Mouse (Mus musculus) heart, postnatal 4 days (tissue): ENCODE measurements at regions not wholly inside any gene's neighbourhood (a gene's known extent, or its start where the extent isn't known, plus 50 kb on each side); places are given as distances from the start of the nearest gene placed in this dataset.

Experiments used
- DNase-seq: peaks from one replicate; pipeline ENCODE4 v3.0.0; 2021

DNA sequence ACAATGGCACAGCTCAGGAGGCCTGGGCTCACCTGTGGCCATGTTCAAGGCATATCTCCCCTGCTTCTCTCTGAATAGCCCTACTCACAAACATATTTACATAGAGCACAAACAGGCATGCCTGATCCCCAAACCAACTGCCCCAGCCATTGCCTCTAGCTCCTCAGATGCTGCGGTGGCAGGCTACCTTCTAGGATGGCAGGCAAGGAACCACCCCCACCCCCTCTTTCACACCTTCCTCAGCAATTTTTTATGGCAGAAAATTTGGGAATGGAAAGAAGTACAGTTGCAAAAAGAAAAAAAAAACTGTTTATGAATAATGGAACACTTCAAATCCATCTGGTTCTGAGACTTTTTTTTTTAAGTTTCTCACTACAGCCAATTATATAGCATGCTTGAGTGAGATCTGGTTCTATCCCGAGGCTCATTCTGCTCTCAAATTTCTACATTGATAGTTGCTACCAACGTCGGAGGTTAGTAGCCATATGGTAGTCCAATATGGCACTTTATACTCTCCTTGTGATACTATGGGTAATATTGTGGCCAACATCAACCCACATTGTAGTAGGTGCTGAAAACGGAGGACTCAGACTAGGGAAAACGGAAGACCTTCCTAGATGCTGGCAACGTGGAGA lies 136.8 kb upstream of the Gm10295 start:
- no peak for DNase-seq

- no peak for DNase-seq
Observed at GRCm38 (mm10) chr7:71475383-71475782, 124.1 kb upstream of the Gm10295 start.

- DNase-seq = peak; percentile 6
Observed at GRCm38 (mm10) chr7:71472384-71473141, 121.3 kb upstream of the Gm10295 start.

GRCm38 (mm10) chr7:71471658-71472383 lies 120.5 kb upstream of the Gm10295 start:
- DNase-seq = peak; percentile 43

- no peak for DNase-seq
Observed at GRCm38 (mm10) chr7:71471319-71471657, 120.0 kb upstream of the Gm10295 start.

DNA sequence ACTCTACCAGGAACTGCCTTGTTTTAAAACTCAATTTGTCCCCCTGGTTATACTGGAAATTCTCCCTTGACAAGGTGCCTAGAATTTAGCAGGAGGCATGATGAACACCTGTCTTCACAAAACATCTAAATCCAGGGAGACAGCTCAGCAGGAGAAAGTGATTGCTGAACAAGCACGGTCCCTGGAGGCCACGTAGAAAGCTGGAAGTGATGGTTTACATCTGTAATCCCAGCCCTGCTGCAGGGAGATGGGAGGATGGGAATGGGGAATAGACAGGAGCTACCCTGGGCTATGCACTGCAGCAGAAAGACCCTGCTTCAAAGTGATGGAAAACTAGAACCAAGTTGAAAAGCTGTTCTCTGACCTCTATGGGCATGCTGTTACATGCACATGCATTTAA lies 119.1 kb upstream of the Gm10295 start:
- no peak for DNase-seq

- no peak for DNase-seq
Observed at GRCm38 (mm10) chr7:71469951-71470350, 118.7 kb upstream of the Gm10295 start.

DNA sequence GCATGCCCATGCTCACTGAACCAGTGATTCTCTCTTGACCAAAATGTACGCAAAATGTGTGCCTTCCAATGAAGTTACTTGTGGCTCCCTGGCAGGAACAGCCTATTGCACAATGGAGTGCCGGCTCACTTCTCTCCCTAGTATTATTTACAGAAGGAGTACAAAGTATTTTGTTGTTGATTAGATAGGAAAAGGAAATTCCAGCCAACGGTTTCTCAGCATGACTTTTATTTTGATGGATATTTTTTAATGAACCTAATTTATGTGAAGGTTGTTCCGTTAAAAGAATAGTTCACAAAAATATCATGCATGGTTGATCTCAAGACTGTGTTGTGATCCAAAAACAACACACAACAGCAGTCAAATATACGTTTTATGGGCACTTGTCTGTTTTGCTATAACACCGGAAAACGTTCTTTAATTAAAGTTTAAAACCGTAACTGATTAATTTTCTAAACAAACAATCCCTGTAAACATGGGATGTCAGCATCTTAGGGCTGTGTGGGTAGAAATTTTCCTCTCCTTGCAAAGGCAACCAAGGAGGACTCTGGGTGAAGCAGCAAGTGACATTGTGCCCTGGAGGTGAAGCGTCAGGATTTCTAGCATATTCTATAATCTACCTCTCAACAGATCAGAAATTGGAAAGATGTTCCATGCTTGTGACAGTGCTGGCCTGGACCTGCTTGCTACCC lies 116.3 kb upstream of the Gm10295 start:
- no peak for DNase-seq

- no peak for DNase-seq
Observed at GRCm38 (mm10) chr7:71464127-71464526, 112.8 kb upstream of the Gm10295 start.

DNA sequence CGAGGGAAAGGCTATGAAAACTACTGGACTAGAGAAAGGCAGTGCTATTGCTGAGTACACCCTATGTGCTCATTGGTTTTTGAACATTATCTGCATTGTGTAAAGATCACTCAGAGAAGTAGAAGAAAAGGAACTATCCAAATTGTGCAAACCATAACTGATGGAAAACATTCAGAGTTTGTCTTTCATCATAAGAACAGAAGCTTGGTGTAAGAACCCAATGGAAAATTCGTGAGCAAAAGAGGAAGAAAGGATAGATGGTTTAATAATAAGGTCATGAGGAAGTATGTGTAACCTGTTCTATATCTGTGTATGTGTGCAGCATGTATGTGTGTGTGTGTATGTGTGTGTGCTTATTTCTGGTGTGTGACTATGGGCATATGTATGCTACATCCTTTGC lies 112.3 kb upstream of the Gm10295 start:
- DNase-seq = no peak

DNA sequence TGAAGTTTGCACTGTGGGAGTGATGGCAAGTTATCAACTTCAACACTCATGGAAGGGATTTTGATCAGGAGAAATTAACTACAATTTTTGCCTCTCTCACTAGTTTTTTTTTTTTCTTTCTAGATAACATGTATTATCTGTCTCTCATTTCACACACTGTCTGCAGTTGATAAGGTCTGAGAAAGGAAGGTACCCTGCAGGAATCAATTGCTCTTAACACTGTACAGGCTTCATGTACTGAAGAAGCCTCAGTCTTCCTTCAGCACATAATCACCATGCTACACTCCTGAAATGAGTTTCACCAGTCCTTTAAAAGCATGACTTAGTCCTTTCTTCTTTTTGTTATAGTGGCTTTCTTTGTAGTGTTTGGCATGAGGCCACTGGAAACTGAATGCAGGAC lies 108.5 kb upstream of the Gm10295 start:
- DNase-seq = no peak

- DNase-seq = no peak
Observed at GRCm38 (mm10) chr7:71458104-71458754, 106.9 kb upstream of the Gm10295 start.

DNA sequence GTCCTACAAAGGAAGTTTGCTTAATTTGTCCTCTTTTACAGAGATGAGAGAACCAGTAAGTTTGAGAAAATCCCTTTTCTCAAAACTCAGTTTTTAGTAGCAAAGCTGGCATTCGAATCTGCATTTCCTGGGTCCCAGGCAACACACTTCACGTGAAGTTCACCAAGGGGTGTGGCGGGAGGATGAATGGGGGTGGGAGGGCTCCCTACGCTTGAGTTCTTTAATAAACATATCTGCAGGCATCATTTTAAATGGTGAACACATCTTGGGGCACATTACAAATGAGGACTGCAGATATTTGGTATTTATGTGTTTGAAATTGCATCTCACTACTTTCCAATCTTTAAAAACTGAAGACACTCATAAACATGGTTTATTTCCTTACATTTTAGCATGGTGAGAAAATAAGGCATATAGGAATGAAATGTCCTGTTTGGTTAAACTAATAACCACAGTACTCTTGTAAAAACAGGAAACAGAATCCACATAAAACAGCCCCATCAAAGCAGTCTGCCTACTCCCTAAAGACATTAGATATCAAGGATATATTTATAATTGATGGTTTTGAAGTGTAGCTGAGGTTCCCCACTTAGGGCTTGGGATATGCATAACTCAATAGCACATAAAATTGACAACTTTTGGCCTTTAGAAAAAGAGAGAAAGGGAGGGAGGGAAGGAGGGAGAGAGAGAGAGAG lies 106.3 kb upstream of the Gm10295 start:
- no peak for DNase-seq

DNA sequence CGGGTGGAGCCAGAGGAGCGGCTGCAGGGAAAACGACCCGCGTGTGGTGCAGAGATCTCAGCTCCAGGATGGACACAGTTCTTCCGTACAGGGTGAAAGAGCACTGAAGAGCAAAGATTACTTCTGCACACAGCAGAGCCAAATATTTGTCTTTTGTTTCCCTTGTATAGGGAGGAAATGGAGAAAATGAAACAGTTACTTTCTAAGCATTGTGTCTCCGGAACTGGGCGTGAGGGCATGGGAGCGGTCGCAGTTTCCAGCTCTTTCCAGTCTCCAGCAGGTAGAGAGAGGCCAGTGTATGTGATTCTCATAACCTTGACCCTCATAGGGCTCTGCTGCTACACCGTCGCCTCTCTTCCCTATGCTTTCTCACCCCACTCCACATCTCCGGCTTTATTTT lies 105.1 kb upstream of the Gm10295 start:
- no peak for DNase-seq

DNA sequence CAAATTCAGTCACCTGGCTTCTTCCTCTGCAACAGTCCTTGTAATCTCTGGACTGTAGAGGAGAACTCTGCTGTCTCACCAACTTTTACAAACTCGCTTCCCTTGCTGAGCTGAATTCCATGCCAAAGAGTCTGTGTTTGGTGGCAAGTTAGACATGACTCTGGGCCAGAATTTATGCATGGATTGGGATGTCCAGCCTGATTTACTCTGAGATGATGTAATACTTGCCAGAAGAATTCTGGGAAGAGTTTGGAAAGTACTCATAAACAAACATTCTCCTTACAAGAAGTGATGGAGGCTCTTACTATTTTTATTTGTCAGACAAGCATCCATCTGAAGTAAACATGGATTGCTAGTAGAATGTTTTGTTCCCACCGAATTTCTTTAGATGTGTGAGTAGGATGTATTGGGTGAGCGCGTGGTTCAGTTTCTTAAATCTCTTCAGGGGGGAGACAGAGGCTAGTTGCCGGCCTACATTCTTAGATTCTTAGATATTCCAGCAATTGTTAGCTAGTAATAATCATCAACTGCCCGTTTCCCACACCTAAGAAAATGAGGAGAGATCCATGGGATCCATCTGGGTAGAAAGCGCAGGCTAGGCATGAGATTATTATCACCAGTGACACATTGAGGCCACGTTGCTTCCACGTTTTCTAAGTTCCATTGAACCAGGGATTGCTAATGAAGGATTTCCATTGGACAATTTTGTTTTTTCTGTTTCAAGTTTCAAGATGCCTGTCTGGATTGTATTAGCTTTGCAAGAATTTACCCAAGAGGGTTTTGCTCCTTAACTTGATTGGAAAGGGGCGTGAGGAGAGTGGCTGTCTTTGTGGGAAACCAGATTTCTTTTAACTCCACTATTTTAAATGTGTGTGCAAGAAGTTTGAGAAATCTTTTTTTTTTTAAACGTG lies 89.3 kb upstream of the Gm10295 start:
- DNase-seq = no peak

DNA sequence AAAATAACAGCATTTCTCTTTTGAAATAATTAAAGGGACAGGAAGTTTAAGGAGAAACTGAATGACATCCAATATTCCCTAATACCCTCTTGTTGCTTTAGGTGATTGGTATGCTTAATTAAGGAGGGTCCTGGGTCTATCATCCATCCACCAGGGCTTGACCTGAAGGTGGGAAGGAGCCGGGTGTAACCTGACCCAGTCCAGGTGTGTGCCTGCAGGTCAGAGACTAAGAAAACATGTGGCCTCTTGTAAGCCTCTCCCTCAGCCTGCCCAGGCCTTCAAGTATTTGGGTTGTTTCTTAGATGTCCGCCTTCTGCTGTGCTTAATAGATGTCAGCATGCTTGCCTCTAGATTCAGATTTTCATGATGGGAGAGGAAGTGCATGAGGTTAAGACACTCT lies 74.7 kb upstream of the Gm10295 start:
- no peak for DNase-seq

GRCm38 (mm10) chr7:71419261-71419660 lies 68.0 kb upstream of the Gm10295 start:
- no peak for DNase-seq

DNA sequence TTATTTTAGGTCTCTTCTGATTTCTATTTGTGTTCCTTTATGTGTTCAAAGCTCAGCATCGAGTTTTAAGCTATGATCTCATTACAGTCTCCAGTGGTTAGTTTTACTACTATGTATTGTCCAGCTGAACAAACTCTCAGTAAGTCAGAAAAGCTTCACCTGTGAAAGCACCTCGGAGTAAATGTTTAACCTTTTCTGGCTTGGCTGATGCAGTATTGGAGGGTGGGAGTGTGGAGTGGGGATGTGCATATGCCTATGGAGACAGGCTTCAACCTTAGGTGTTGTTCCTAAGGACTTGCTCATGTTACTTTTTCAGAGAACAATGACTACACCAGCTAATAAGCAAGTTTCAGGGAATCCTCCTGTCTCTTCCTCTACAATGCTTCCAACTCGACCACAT lies 67.6 kb upstream of the Gm10295 start:
- no peak for DNase-seq

DNA sequence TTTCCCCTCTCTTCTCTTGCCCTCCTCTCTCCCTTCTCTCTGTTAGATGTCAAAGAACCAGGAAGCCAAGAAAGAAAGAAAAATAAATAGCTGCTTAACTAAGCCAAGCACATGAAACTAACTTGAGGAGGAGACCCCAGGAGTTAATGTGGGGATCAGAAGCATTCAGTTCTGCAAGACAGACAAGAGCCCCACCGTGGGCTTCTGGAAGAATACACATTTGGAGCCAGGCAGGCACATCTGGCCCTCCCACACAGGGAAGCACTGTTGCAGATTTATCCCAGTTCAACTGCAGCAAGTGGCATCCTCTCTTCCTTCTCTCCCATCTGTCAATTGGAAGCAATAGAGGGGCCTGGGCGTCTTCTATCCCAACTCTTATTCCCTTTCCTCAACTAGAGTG lies 63.5 kb upstream of the Gm10295 start:
- no peak for DNase-seq

GRCm38 (mm10) chr7:71413121-71413520 lies 61.8 kb upstream of the Gm10295 start:
- no peak for DNase-seq

DNA sequence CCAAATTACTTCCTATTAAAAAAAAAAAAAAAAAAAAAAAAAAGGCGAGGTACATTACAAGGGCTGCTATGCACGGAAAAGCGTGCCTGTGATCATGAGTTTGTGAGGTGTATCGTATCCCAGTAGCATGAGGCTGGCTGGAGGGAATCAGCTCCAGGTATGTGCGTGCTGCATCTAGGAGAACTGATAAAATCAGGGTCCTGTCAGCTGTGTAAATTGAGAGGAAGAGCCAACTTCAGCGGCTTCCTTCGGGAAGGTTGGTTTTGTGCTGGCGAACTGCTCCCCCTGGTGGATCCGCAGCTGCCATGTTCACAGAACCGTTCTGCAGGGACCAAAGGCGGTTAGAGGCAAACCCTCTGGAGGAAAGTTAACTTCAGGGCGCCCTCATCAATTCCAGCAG lies 60.8 kb upstream of the Gm10295 start:
- peak; percentile 88 for DNase-seq
